Mouse (Mus musculus): ENCODE results near the gene Zxdb. TPM values are rescaled to one million over a fixed set of nuclear protein-coding genes. Genes with fewer than 3 reads are reported as not detected.
"Not testable (repeated sequence)": the region's sequence is repeated elsewhere in the genome, so short reads cannot be mapped to it uniquely, and the experiment has no call there.

Zxdb gene
- total RNA-seq (2021): 10 to 100 TPM; 11.8 to 13.4 TPM
- long read RNA-seq, experiment 1, full-length matches to known transcripts: 4 of 5 reads
- long read RNA-seq, experiment 1, partial matches to known transcripts: 0 of 5 reads
- long read RNA-seq, experiment 1, other reads (novel, unspliced or antisense): 1 of 5 reads
- long read RNA-seq, experiment 2, full-length matches to known transcripts: 5 of 5 reads
- long read RNA-seq, experiment 2, partial matches to known transcripts: 0 of 5 reads
- long read RNA-seq, experiment 2, other reads (novel, unspliced or antisense): 0 of 5 reads

- DNase-seq (ENCODE audit: low spot score in 2 of 2): not testable (repeated sequence)
Observed at GRCm38 (mm10) chrX:94724192-94724971, at the start of gene Zxdb. Zxdb (plus strand) TSS chrX:94724569.

DNA sequence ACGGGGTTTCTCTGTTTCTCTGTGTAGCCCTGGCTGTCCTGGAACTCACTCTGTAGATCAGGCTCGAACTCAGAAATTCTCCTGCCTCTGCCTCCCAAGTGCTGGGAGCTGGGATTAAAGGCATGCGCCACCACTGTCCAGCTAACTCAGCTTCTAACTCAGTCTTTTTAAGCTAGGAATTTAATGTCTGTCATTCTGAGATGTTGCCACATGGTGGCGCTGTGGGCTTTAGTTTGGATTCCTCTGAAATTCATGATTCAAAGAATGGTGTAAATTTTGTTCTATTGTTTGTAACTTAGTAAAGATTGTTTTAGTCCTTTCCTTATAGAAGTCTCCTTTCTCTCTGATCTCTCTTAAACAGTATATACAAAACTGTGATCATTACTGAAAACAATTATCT, 49.4 kb upstream of the Zxdb start:
- peak; percentile 9 to 36 for DNase-seq (ENCODE audit: low spot score in 2 of 2)

- DNase-seq (ENCODE audit: low spot score in 2 of 2): not testable (repeated sequence)
Observed at GRCm38 (mm10) chrX:94681581-94681980, 42.8 kb upstream of the Zxdb start.

- peak; percentile 1 to 4 for DNase-seq (ENCODE audit: low spot score in 2 of 2)
Observed at GRCm38 (mm10) chrX:94689593-94689992, 34.8 kb upstream of the Zxdb start.

DNA sequence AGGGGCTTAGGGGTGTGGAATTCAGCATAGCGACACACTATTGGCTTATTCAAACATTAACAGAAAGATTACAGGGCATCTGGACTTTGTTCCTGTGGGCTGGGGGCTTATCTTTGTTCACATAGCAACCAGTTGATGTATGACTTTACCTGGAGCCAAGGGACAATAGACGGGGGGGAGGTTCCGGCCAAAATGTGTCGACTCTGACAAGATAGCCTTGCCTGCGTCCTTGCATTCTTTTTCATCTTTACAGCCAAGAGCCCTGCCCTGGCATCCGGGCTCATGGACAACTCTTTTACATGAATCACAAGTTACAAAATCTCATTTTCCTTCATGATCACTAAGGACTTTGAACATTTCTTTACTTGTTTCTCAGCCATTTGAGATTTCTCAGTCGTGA, 17.7 kb upstream of the Zxdb start:
- not testable (repeated sequence) for DNase-seq (ENCODE audit: low spot score in 2 of 2)

DNA sequence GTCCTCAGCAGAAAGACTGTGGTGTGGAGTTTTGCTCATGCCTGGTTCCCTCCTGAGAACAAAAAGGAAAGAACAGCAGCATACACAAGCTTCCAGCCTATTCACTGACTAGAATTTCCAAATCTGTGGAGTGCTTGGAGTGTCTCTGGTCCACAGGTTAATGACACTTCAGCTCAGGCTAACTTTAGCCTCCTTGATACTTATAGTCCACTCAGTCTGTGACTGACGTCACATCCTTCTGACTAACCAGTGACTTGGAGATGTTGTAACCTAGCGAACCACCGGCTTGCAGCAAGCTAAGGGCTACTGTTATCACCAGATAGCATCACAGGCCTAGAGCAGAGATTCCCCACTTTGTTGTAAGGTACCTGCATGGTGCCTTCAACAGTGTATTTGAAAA, 14.6 kb upstream of the Zxdb start:
- not testable (repeated sequence) for DNase-seq (ENCODE audit: low spot score in 2 of 2)

DNA sequence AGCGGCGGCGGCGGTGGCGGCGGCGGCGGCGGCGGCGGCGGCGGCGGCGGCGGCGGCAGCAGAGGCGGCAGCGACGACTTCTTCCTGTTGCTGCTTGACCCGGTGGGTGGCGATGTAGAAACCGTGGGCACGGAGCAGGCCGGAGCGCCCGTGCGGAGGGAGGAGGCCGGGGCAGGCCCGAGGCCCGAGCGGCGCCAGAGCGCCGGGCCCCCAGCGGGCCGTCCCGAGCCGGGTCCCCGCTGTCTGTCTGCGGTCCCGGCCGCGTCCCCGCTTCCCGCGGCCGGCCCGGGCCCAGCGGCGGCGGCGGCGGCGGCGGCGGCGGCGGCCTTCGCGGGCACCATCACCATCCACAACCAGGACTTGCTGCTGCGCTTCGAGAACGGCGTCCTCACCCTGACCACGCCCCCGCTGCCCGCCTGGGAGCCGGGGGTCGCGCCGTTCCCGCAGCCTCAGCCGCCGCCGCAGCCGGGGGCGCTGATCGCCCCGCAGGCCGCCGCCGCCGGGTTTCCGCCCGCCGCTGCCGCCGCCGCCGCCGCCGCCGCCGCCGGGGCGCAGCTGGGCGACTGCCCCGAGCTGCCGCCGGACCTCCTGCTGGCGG, 702 bp downstream of the Zxdb start:
- peak in 1 of 2 experiments; percentile 2 for DNase-seq (ENCODE audit: low spot score in 2 of 2)

DNA sequence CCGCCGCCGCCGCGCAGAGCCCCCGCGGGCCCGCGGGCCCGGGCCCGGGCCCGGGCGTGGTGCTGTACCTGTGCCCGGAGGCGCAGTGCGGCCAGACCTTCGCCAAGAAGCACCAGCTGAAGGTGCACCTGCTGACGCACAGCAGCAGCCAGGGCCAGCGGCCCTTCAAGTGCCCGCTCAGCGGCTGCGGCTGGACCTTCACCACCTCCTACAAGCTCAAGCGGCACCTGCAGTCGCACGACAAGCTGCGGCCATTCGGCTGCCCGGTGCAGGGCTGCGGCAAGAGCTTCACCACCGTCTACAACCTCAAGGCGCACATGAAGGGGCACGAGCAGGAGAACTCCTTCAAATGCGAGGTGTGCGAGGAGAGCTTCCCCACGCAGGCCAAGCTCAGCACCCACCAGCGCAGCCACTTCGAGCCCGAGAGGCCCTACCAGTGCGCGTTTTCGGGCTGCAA, 1.3 kb downstream of the Zxdb start:
- not testable (repeated sequence) for DNase-seq (ENCODE audit: low spot score in 2 of 2)

- no peak for DNase-seq (ENCODE audit: low spot score in 2 of 2)
Observed at GRCm38 (mm10) chrX:94731596-94731995, 7.2 kb downstream of the Zxdb start.

GRCm38 (mm10) chrX:94753733-94754132, 29.4 kb downstream of the Zxdb start:
- DNase-seq (ENCODE audit: low spot score in 2 of 2): peak in 1 of 2 experiments; percentile 3

- no peak for DNase-seq (ENCODE audit: low spot score in 2 of 2)
Observed at GRCm38 (mm10) chrX:94759959-94760358, 35.6 kb downstream of the Zxdb start.

DNA sequence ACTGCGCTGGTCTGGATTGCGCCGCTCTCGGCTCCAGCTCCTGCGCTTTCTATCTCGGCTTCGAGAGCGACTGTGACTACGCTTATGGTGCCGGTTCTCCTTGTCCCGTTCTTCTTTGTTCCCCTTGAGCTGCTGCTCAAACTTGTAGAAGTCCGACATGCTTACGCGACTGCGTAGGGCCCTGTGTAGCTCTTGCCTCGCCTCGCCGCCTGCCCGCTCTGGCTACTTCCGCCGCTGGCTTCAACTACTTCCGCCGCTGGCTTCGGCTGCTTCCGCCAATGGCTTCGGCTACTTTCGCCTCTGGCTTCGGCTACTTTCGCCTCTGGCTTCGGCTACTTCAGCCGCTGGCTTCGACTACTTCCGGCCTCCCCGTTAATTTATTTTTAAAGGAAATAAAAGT, 49.5 kb downstream of the Zxdb start:
- no peak for DNase-seq (ENCODE audit: low spot score in 2 of 2)

Other genes with a start within 250 kb of the Zxdb start
- gene Maged1, start 182.4 kb upstream of the Zxdb start, total RNA-seq (2021): 100 to 1,000 TPM; 489 to 494 TPM
- gene Gspt2, start 88.5 kb upstream of the Zxdb start, total RNA-seq (2021): 10 to 100 TPM; 38.5 to 40.4 TPM